Mouse (Mus musculus) heart, embryonic 15.5 days (tissue): ENCODE data around the gene Psmc3ip. TPM values are rescaled to one million over a fixed set of nuclear protein-coding genes. Genes with fewer than 3 reads are reported as not detected.

ENCODE experiments used
- ATAC-seq: fragments of 200-750 bp; cut with Nextera tagmentation; replicated peaks from 2 replicates; pipeline ENCODE4 v1.8.0; 2017; ENCODE audit warnings: low read depth, moderate TSS enrichment; ENCODE audit not compliant: insufficient number of reproducible peaks, insufficient read depth, low FRiP score
- H3K27ac ChIP-seq: fragments of 300-500 bp; sonication (generic); 2 replicates; pipeline ENCODE4 v1.5.1; 2015; ENCODE audit warnings: mild to moderate bottlenecking, inconsistent platforms
- H3K27me3 ChIP-seq: fragments of 300-500 bp; sonication (generic); 2 replicates; pipeline ENCODE4 v1.6.1; 2015; ENCODE audit warnings: inconsistent platforms
- H3K36me3 ChIP-seq: fragments of 300-500 bp; sonication (generic); 2 replicates; pipeline ENCODE4 v1.6.1; 2015; ENCODE audit warnings: mild to moderate bottlenecking, inconsistent platforms
- H3K4me1 ChIP-seq: fragments of 300-500 bp; sonication (generic); replicated peaks from 2 replicates; pipeline ENCODE4 v1.6.1; 2015; ENCODE audit warnings: inconsistent platforms
- H3K4me2 ChIP-seq: fragments of 300-500 bp; sonication (generic); 2 replicates; pipeline ENCODE4 v1.6.1; 2015; ENCODE audit warnings: inconsistent platforms, mild to moderate bottlenecking, moderate library complexity
- H3K4me3 ChIP-seq: fragments of 300-500 bp; sonication (generic); 2 replicates; pipeline ENCODE4 v1.5.1; 2015; ENCODE audit warnings: mild to moderate bottlenecking, inconsistent platforms
- H3K9ac ChIP-seq: fragments of 300-500 bp; sonication (generic); 2 replicates; pipeline ENCODE4 v1.6.1; 2015; ENCODE audit warnings: mild to moderate bottlenecking, inconsistent platforms
- H3K9me3 ChIP-seq: fragments of 300-500 bp; sonication (generic); replicated peaks from 2 replicates; pipeline ENCODE4 v1.6.1; 2016; ENCODE audit warnings: inconsistent platforms
- WGBS: fragments of 180-500 bp; shearing (Covaris S2); methylation state at CpG from one replicate; pipeline ENCODE4 v1.1.7; 2015; ENCODE audit warnings: mixed read lengths; 5-methylcytosine and 5-hydroxymethylcytosine counted together
- polyA plus RNA-seq: library from polyadenylated mRNA; unstranded; fragments of >200 nt; fragmentation: Nextera tagmentation; extraction: Ambion mirVana; gene quantifications from 2 replicates; pipeline ENCODE4 v1.2.1, GENCODE M21; 2015

The Psmc3ip gene
- polyA plus RNA-seq, 1 experiment from 2014 or later = 16.6 TPM

DNA sequence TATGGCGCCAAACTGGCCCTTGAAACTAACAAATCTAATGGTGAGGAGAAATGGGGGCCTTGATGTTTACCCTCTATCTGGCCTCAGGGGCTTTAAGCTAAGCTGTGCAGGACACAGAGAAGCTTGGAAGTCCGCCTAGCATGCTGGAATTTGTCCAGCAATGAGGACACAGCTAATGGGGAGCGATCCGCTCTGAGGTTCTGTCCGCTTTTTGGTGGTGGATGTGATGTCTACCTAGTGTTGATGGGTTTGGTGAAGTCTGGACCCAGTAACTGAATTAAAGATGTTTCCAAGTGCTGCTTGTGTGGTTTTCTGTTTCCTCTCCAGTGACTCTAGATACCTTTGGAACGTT lies 8.9 kb downstream of the Psmc3ip start:
- H3K4me3 ChIP-seq = peak overlapping the region; percentile 85
- peak overlapping the region; percentile 87 for H3K4me2 ChIP-seq
- H3K9me3 ChIP-seq = no peaks in the 10 kb centered on the region
- no peaks in the 10 kb centered on the region for H3K27me3 ChIP-seq
- H3K27ac ChIP-seq = peak overlapping the region; percentile 88
- H3K9ac ChIP-seq = peak overlapping the region; percentile 36
- 78% methylated on average over 6 of the region's 6 CpGs for WGBS
- peaks cover 45% of the 10 kb centered on the region for H3K4me1 ChIP-seq
- ATAC-seq = no peak
- peaks cover 27% of the 10 kb centered on the region for H3K36me3 ChIP-seq

DNA sequence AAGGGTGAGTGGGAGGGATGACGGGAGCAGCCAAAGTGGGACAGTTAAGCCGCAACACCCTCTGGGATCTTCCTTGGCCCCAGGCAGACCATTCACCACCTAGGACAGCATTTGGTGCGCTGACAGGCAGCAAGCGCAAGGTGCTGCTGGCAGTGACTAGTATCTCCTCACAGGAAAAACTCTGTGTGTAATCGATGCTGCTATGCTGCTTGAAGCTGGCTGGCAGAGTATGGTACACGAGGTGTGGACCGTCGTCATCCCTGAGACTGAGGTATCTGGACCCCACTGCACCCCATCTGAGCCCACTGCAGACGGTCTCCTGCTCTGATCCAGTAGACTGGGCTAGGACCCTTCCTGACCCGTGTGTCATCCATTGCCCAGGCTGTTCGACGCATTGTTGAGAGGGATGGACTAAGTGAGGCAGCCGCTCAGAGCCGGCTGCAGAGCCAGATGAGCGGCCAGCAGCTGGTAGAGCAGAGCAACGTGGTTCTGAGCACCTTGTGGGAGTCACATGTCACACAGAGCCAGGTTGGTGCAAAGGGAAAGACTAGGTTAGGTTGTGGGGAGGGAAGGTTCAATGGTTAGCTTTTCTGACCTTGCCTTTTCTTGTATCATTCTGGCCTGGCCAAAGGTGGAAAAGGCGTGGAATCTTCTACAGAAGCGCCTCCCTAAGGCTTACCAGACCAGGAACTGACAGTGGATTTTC lies 9.5 kb downstream of the Psmc3ip start:
- Histone ChIP-seq H3K4me1 (peaks cover 45% of the 10 kb centered on the region), H3K4me3 (no peak overlapping the region), H3K27me3 (peaks cover 4% of the 10 kb centered on the region), H3K27ac (peak overlapping the region; percentile 88; the same call in 1 of the 2 replicates), H3K9ac (peak overlapping the region; percentile 36; the same call in 1 of the 2 replicates), H3K4me2 (peak overlapping the region; percentile 87; the same call in 1 of the 2 replicates), H3K9me3 (no peaks in the 10 kb centered on the region), H3K36me3 (peaks cover 22% of the 10 kb centered on the region)
- no peak for ATAC-seq
- WGBS = 89% methylated on average over 18 of the region's 18 CpGs

DNA sequence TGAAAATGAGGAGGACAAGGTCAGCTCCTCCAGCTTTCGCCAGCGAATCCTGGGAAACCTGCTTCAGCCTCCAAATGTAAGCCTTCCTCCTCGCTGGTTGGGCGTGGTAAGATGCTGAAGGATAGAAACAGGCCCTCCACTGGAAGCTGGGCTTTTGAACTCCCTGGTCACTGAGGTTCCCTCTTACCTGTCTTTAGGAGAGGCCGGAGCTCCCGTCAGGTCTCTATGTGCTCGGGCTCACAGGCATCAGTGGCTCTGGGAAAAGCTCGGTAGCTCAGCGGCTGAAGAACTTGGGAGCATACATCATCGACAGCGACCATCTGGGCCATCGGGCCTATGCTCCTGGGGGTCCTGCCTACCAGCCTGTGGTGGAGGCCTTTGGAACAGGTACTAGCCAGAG lies 10.4 kb downstream of the Psmc3ip start:
- H3K4me1 ChIP-seq = peaks cover 47% of the 10 kb centered on the region
- H3K9me3 ChIP-seq = no peaks in the 10 kb centered on the region
- H3K36me3 ChIP-seq = peaks cover 13% of the 10 kb centered on the region
- H3K27ac ChIP-seq = no peak overlapping the region
- peaks cover 14% of the 10 kb centered on the region for H3K27me3 ChIP-seq
- H3K4me3 ChIP-seq = no peak overlapping the region
- H3K9ac ChIP-seq = no peak overlapping the region
- ATAC-seq = no peak
- WGBS = 91% methylated on average over 12 of the region's 12 CpGs
- no peak overlapping the region for H3K4me2 ChIP-seq

DNA sequence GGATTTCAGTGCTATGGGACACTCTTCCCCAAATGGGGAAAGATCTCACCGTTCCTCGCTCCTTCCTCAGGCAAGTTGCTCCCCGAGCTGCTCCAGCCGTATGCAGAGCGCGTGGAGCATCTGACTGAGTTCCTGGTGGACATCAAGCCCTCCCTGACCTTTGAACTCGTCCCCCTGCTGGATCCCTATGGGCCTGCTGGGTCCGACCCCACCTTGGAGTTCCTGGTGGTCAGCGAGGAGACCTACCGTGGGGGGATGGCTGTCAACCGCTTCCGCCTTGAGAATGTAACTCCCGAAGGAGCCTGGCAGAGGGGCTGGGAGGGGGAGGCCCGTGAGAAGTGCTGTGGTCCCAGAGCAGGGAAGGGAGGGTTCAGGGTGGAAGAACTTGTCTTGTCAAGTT lies 11.0 kb downstream of the Psmc3ip start:
- peaks cover 7% of the 10 kb centered on the region for H3K36me3 ChIP-seq
- H3K9me3 ChIP-seq = no peaks in the 10 kb centered on the region
- H3K4me1 ChIP-seq = peaks cover 51% of the 10 kb centered on the region
- H3K27ac ChIP-seq = no peak overlapping the region
- H3K4me3 ChIP-seq = no peak overlapping the region
- no peak overlapping the region for H3K9ac ChIP-seq
- ATAC-seq = no peak
- peaks cover 20% of the 10 kb centered on the region for H3K27me3 ChIP-seq
- no peak overlapping the region for H3K4me2 ChIP-seq
- WGBS = 83% methylated on average over 14 of the region's 14 CpGs

DNA sequence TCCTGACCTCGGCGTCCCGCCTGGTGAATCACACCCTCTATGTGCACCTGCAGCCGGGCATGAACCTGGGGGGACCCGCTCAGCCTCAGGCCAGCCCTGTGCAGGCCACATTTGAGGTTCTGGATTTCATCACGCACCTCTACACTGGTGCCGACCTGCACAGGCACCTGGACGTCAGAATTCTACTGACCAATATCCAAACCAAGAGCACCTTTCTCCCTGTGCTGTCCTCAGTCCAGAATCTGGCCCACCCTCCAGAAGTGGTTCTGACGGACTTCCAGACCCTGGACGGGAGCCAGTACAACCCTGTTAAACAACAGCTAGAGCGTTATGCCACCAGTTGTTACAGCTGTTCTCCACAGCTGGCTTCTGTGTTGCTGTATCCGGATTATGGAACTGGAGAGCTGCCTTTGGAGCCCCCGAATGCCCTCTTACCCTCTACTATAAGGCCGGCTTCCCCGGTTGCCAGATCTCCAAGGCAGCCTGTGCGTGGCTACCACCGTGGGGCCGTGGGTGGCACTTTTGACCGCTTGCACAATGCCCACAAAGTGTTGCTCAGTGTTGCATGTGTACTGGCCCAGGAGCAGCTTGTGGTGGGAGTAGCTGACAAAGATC lies 12.0 kb downstream of the Psmc3ip start:
- Histone ChIP-seq H3K4me3 (peak overlapping the region; percentile 71), H3K4me1 (peaks cover 48% of the 10 kb centered on the region), H3K9ac (peak overlapping the region; percentile 76), H3K27ac (peak overlapping the region; percentile 90), H3K27me3 (peaks cover 30% of the 10 kb centered on the region), H3K4me2 (peak overlapping the region; percentile 93), H3K36me3 (0 out of 2 replicates have a peak, but pooled peaks cover 5% of the 10 kb centered on the region), H3K9me3 (no peaks in the 10 kb centered on the region)
- ATAC-seq = no peak
- 36% methylated on average over 19 of the region's 19 CpGs for WGBS

DNA sequence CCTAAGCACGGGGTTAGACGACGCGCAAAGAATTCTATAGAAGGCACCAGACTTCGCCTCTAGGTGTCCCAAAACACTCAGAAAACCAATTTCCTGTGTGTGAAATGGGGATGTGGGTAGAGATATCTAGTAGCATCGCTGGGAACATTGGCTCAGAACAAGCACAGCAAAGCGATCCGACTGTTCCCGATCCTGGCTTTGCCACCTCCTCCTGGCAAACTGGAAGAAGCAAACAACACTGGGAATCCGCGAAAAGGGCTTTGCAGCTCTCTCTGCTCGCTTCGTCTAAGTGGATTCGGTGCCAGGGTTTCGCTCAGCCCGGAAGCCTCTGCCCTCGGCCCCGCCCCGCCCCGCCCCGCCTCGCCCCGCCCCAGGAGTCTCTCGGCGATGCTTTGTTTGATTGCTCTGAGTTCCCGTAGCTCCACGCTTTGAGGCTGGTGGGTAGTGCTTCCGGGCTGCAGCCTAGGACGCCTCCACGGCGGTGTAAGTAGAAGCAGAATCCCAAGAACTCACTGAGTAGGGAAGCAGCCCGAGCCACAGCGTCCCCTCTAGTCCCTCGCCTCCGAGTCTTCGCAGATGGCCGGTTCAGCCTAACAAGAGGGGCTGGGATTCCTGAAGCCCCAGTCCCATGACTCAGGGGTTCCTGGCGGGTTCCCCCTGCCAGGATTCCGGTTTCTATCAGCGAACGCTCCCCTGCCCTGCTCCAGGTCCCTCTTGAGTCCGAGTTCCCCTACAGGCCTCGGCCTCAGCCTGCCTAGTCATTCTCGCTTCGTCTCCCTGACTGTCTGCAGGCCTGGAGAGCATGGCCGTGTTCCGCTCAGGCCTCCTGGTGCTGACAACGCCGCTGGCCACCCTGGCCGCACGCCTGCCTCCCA lies 12.8 kb downstream of the Psmc3ip start, which contains the start of gene Coasy:
Gene Coasy (plus strand): TSS at position 358 of the 875 bp plus-strand sequence.
- H3K4me3 ChIP-seq = peak within 1 kb of the TSS; percentile 71
- peaks cover 40% of the 10 kb centered on the region for H3K4me1 ChIP-seq
- H3K9ac ChIP-seq = peak within 1 kb of the TSS; percentile 76

DNA sequence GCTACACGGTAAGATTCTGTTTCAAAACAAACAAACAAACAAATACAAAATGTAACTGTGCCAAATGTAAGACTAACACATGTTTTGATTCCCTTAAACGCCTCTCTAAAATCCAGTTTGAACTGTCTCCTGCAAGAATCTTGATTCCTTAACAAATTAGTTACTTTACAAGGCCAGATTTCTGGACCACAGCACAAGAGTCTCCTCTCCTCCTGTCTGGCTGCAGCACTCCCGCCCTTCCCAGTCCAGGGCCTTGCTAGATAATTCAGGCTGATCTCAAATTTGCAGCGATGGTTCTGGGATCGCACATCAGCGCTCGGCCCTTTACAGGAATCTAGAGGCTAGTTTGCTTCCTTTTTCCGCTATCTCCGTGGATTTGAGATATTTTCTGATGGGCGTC lies 13.6 kb downstream of the Psmc3ip start:
- Histone ChIP-seq H3K4me1 (peaks cover 37% of the 10 kb centered on the region), H3K27me3 (peaks cover 46% of the 10 kb centered on the region)
- WGBS = 8% methylated on average over 10 of the region's 10 CpGs

More for the DNA sequence above, 12.8 kb downstream of the Psmc3ip start, which contains the start of gene Coasy:
- peak within 1 kb of the TSS; percentile 90 for H3K27ac ChIP-seq
- H3K9me3 ChIP-seq = no peaks in the 10 kb centered on the region
- peak within 1 kb of the TSS; percentile 93 for H3K4me2 ChIP-seq
- peak; percentile 81 for ATAC-seq
- H3K36me3 ChIP-seq = 0 out of 2 replicates have a peak, but pooled peaks cover 5% of the 10 kb centered on the region
- H3K27me3 ChIP-seq = peaks cover 38% of the 10 kb centered on the region
- under 1% methylated on average over 51 of the region's 51 CpGs for WGBS

DNA sequence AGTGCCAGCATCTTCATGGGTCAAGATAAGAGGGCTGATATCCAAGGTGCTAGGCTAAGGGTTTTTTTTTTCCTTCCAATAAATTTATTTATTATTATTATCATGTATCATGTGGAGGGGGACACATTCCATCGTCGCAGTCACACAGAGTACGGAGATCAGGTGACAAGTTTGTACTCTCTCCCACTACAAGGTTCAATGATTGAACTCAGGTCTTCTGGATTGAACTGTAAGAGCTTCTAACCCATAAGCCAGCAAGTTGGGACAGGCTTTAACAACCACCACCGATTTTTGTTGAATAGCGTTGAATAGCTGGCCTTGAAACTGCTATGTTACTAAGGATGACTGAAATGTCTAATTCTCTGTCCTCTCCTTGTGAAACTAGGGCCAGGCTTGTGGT lies 14.8 kb downstream of the Psmc3ip start:
- 68% methylated on average over 5 of the region's 5 CpGs for WGBS
- Histone ChIP-seq H3K27me3 (peaks cover 47% of the 10 kb centered on the region), H3K9me3 (no peaks in the 10 kb centered on the region), H3K27ac (no peak overlapping the region), H3K4me3 (no peak overlapping the region), H3K4me1 (peaks cover 25% of the 10 kb centered on the region), H3K4me2 (no peak overlapping the region), H3K36me3 (peaks cover 10% of the 10 kb centered on the region; the same call in 1 of the 2 replicates), H3K9ac (no peak overlapping the region)
- ATAC-seq = no peak

More for the DNA sequence above, 13.6 kb downstream of the Psmc3ip start:
- Histone ChIP-seq H3K27ac (peak overlapping the region; percentile 90), H3K4me2 (peak overlapping the region; percentile 93), H3K4me3 (peak overlapping the region; percentile 71), H3K9ac (peak overlapping the region; percentile 51), H3K36me3 (peaks cover 8% of the 10 kb centered on the region; the same call in 1 of the 2 replicates), H3K9me3 (no peaks in the 10 kb centered on the region)
- ATAC-seq = no peak

DNA sequence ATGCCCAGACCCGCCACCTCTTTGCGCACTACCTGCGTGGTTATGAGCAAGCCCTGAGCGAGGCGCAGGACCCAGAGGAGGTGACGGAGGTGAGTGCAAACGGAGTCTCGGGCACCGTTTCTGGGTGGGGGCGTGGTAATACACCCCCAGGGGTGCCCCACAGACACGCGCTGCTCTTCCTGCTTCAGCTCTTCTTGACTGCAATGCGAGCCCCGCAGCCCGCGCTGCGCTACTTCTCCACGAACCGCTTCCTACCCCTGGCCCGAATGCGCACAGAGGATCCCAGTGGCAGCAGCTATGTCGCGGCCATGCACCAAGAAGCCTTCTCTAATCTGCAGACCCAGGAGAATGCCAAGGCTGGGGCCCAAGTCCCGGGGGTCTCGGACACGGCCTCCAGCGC lies 15.5 kb downstream of the Psmc3ip start:
- H3K4me2 ChIP-seq = peak overlapping the region; percentile 49
- WGBS = 3% methylated on average over 27 of the region's 27 CpGs
- peaks cover 25% of the 10 kb centered on the region for H3K4me1 ChIP-seq
- peaks cover 6% of the 10 kb centered on the region; the same call in 1 of the 2 replicates for H3K36me3 ChIP-seq
- H3K9ac ChIP-seq = no peak overlapping the region
- peaks cover 47% of the 10 kb centered on the region for H3K27me3 ChIP-seq
- no peak for ATAC-seq
- peak overlapping the region; percentile 29 for H3K4me3 ChIP-seq
- H3K9me3 ChIP-seq = no peaks in the 10 kb centered on the region
- no peak overlapping the region for H3K27ac ChIP-seq

DNA sequence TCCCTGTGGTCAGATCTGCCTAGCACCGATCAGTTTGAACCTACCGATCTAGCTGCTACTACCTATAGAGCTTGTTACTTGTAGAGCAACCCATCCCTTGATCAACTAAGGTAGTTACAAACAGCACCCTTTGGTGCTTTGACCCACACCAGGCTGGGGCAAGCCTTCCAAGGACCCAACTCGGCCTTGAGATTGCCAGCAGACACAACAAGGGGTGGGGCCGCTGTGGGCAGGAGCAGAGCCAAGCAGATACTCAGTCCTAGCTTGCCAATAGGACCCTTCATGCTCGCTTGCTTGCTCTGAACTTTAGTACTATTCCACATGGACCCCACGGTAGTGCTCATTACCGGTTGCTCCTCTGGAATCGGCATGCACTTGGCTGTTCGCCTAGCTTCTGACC lies 17.1 kb downstream of the Psmc3ip start, which contains the start of gene Hsd17b1:
Gene Hsd17b1 (plus strand): TSS at position 291 of the 400 bp plus-strand sequence.
- no peak for ATAC-seq
- peaks cover 5% of the 10 kb centered on the region; the same call in 1 of the 2 replicates for H3K36me3 ChIP-seq
- H3K27ac ChIP-seq = no peak within 1 kb of the TSS
- WGBS = 61% methylated on average over 9 of the region's 9 CpGs
- H3K9me3 ChIP-seq = no peaks in the 10 kb centered on the region
- peaks cover 47% of the 10 kb centered on the region for H3K27me3 ChIP-seq
- H3K9ac ChIP-seq = no peak within 1 kb of the TSS
- H3K4me3 ChIP-seq = no peak within 1 kb of the TSS
- no peak within 1 kb of the TSS for H3K4me2 ChIP-seq
- H3K4me1 ChIP-seq = peaks cover 17% of the 10 kb centered on the region
